Mouse (Mus musculus) bone marrow, adult 2 months (tissue): ENCODE results near the gene Zcchc14. TPM values are rescaled to one million over a fixed set of nuclear protein-coding genes. Genes with fewer than 3 reads are reported as not detected.
A peak's percentile ranks its signal among the peaks of the same experiment; 100 is the strongest.

Experiments used
- H3K27ac ChIP-seq: fragments of 200-500 bp; 2 replicates; pipeline ENCODE4 v1.5.1; 2012; ENCODE audit warnings: low read depth, mild to moderate bottlenecking, control low read depth, inconsistent platforms, low read length; ENCODE audit not compliant: control insufficient read depth, poor library complexity, insufficient read depth
- H3K4me1 ChIP-seq: fragments of 200-500 bp; 2 replicates; pipeline ENCODE4 v1.6.1; 2011; ENCODE audit warnings: low read length; ENCODE audit not compliant: control insufficient read depth, insufficient read depth
- H3K4me3 ChIP-seq: fragments of 200-500 bp; replicated peaks from 2 replicates; pipeline ENCODE3; 2011; ENCODE audit warnings: mild to moderate bottlenecking, low read depth, low read length, control low read depth; ENCODE audit not compliant: control insufficient read depth
- CTCF ChIP-seq: fragments of 200-500 bp; IDR thresholded peaks from 2 replicates; pipeline ENCODE4 v1.5.1; 2011; ENCODE audit warnings: low read length, control low read depth; ENCODE audit not compliant: control insufficient read depth, insufficient read depth
- POLR2A ChIP-seq: fragments of 200-500 bp; IDR thresholded peaks from 2 replicates; pipeline ENCODE4 v1.6.1; 2011; ENCODE audit warnings: low read depth, mild to moderate bottlenecking, control low read depth, low read length, borderline replicate concordance; ENCODE audit not compliant: control insufficient read depth
- WGBS: fragments of 180-500 bp; shearing (Covaris S2); methylation state at CpG from one replicate; pipeline ENCODE4 v1.1.7; 2018; 5-methylcytosine and 5-hydroxymethylcytosine counted together
- polyA plus RNA-seq: library from polyadenylated mRNA; stranded (reverse); fragments of >200 nt; gene quantifications from 2 replicates; pipeline ENCODE4 v1.2.4, GENCODE M21; 2011; ENCODE audit warnings: low replicate concordance; ENCODE audit not compliant: missing spikeins, insufficient read depth, insufficient read length

Gene Zcchc14
- polyA plus RNA-seq, 1 experiment = 4.9 TPM

DNA sequence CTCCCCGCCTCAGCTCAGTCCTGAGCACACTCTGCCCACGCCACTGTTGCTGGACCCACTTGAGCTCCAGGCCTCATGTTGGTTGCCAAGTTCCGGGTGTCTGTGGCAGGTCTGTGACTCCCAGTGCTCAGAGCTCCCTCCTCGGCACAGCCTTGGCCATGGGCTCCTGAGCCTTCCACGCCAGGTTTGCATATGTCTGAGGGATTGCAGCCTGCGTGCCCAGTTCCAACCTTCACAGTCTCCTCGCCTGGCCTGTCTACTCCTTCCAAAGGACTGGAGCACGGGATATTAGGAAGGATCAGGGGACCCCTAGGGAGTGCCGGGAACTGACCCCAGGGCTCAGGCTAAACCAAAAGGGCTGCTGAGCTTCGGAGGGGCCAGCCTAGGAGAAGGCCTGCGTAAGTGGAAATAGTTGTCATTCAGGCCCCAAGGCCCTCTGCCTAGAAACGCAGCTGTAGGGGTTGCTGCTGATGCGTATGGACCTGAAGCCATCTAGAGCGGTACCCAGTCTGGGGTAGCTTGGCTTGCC lies 2.3 kb upstream of the Zcchc14 start:
- WGBS = 76% methylated on average over 14 of the region's 14 CpGs
- H3K4me1 ChIP-seq = no peaks in the 10 kb centered on the region
- no peak overlapping the region for H3K4me3 ChIP-seq
- TF ChIP-seq POLR2A (no peak), CTCF (no peak)
- no peak overlapping the region; the same call in 1 of the 2 replicates for H3K27ac ChIP-seq

DNA sequence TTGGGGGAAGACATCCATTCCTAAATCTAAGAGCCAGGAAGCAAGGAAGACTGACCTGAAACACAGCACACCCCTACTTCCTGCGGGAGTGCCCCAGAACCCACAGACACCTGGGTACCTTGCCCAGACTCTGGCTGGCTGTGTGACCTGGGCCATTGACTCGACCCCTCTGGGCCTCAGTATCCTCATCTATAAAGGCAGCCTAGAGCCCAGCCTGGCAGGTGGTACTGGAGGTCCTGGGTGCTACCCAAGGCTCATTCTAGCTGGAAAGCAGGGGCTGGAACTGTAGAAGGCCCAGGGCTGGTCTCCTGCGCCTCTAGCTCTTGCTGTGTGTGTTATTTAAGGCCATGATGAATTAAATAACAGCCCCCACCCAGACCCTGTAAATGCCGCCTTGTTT lies 1.4 kb upstream of the Zcchc14 start:
- H3K27ac ChIP-seq = no peak overlapping the region
- 65% methylated on average over 4 of the region's 4 CpGs for WGBS
- no peak overlapping the region for H3K4me3 ChIP-seq
- no peaks in the 10 kb centered on the region for H3K4me1 ChIP-seq
- TF ChIP-seq POLR2A (no peak), CTCF (no peak)

DNA sequence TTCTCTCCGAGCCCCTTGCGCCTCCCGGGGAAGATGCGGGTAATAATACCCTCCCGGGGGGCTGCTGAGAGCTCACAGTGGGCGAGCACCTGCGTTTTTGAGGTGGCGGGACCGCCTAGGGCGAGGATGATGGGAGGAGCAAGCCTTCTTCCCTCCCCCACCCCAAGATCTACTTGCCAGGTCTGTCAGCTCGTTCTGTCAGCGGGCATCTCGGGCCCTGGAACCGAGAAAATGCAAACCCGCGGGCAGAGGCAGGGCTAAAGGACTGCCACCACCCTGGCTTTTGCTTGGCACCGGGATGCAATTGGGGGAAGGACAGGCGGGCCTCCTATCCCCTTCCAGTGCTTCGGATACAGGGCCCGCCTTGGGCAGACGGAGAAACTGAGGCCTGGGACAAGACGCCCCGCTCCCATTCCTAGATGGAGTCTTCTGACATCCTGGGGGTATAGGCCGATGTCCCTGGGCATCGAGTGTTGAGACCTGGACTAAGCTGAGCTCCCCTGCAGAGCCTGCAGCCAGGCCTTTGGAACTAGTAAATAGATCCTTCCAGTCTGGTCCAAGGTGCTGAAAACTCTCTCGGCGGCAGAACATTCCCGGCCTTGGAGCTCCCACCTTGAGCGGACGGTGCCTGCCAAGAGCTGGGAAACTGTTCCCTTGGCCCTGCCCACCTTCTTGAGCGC lies 779 bp upstream of the Zcchc14 start:
- H3K27ac ChIP-seq = no peak overlapping the region
- WGBS = 14% methylated on average over 31 of the region's 31 CpGs

DNA sequence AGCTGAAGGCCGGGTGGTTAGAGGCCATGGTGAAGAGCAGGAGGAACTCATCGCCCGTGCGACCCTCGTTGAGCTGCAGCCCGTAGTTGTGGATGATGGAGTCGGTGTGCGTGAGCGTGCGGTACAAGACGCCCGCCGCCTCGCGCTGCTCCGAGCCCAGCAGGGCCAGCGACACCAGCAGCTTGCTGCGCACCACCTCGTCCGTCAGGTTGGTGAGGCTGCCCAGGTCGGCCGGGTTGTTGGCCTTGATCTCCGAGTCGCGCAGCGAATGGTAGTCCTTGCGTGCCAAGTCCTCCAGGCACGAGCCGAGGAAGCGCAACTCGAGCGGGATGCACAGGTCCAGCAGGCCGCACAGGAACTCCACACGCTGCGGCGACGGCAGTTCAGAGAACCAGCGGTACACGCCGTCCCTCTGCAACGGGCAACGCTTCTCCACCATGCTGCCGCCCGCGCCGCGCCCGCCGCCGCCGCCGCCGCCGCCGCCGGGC lies 783 bp downstream of the Zcchc14 start:
- 10% methylated on average over 56 of the region's 56 CpGs for WGBS
- no peak overlapping the region for H3K27ac ChIP-seq
- peak overlapping the region; percentile 10 for H3K4me3 ChIP-seq
- TF ChIP-seq POLR2A = no peak
- TF ChIP-seq CTCF = no peak
- H3K4me1 ChIP-seq = no peaks in the 10 kb centered on the region

More for the DNA sequence above, 779 bp upstream of the Zcchc14 start:
- H3K4me3 ChIP-seq = no peak overlapping the region
- H3K4me1 ChIP-seq = no peaks in the 10 kb centered on the region
- no peak for TF ChIP-seq CTCF
- TF ChIP-seq POLR2A = no peak

DNA sequence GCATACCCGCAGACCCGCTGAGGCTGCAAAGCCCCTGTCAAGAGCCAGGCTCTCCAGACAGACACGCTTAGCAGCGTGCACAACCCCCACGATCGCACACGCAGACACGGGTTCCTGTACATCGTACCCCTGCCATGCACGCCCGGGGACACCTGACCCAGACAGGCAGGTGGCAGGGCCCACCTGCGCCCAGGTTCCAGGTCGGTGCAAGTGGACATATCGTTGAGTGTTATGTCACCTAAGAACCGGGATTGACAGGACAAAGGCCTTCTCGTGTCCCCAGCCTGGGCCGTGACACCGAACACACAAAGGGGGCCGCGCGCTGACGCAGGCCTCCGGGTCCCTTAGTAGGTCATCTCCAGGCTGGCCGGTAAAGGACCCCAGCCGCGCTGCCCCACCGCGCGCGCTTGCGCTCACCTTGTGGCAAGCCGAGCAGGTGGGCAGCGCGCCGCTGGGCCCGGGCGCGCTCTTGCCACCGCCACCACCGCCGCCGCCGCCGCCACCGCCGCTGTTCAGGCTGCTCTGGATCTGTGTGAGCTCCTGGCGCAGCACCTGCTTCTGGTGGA lies 1.3 kb downstream of the Zcchc14 start:
- TF ChIP-seq CTCF (no peak), POLR2A (no peak)
- WGBS = 25% methylated on average over 47 of the region's 47 CpGs
- Histone ChIP-seq H3K4me1 (no peaks in the 10 kb centered on the region), H3K4me3 (no peak overlapping the region), H3K27ac (no peak overlapping the region)

DNA sequence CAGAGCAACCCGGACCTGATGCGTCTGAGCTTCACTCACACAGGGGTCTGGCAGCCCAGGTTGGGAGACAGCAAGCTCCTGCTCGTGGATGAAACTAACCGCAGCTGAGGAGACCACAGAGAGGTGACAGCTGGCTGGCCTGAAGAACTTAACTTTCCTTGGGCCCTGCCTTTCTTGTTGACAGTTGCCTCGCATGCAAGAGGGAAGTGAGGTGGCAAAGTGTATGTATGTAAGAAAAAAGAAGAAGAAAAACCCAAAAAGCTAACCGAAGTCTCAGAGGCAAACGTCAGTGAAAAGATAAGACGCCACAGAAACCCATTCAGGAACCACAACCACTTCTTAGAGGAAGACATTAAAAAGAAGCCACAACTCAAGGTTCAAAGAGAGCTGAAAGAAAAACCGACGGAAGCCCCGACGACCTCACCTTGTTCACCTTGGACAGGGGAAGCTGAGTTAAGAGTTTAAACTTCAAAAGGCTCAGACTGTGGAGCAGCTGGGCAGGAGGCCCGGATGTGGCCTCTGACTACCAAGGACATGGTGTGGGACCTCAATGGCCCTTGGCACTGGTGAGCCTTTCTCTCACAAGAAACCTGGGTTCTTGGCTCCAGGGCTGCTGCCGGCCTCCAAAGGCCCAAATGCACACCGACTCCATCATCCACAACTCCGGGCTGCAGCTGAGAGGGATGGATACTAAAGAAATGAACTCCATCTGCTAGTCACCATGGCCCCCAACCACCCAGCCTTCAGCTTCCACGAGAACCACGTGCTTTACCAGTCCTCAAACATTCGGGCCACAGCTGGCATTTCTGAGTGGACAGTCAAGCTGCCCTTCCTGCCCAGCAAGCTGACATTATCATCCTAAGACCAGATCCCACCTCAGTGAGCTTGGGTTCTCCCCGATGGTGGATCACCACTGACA lies 2.1 kb downstream of the Zcchc14 start:
- 24% methylated on average over 20 of the region's 20 CpGs for WGBS

DNA sequence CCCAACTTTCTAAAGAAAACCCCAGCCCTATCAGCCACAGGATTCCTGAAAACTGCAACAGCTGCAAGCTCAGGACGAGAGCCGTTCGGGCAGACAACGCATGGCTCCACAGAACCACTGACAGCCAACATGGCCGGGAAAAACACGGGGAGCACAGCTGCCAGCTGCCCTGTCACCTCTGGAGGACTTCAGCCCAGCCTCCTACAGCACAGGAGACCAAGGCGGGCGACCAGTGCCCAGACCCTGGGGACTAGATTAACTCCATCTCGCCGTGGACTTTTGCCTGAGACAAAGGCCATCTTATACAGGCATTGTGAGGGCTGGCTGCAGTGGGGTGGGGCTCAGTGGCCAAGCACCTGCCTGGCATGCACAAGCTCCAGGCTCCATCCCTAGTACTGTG lies 2.8 kb downstream of the Zcchc14 start:
- Histone ChIP-seq H3K4me3 (no peak overlapping the region), H3K4me1 (no peaks in the 10 kb centered on the region), H3K27ac (no peak overlapping the region)
- TF ChIP-seq CTCF = no peak
- TF ChIP-seq POLR2A = no peak
- 71% methylated on average over 10 of the region's 10 CpGs for WGBS

More for the DNA sequence above, 2.1 kb downstream of the Zcchc14 start:
- Histone ChIP-seq H3K4me3 (no peak overlapping the region), H3K27ac (no peak overlapping the region), H3K4me1 (no peaks in the 10 kb centered on the region)
- no peak for TF ChIP-seq POLR2A

DNA sequence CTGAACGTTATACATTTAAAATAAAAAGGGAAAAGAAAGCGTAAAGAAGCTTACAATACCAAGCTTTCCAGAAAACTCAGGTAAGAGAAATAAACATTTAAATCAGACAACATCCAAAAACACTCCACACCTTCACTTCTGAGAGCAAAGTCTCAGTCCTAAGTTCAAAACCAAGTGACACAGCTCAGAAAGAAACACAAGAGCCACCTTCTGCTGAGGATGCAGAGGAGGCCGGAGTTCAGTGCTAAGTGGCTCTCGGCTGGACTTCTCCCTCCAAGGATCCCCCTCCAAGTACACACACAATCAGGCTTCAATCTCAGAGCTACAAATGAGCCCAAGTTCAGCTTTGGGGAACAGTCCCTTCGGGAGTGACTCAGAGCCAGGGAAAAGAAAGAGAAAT lies 3.3 kb downstream of the Zcchc14 start:
- Histone ChIP-seq H3K27ac (no peak overlapping the region), H3K4me1 (no peaks in the 10 kb centered on the region), H3K4me3 (no peak overlapping the region)
- no peak for TF ChIP-seq POLR2A
- TF ChIP-seq CTCF = no peak
- 74% methylated on average over 5 of the region's 5 CpGs for WGBS
